ENCODE assay signal across 12 mouse cellular contexts in the genomic region with DNA sequence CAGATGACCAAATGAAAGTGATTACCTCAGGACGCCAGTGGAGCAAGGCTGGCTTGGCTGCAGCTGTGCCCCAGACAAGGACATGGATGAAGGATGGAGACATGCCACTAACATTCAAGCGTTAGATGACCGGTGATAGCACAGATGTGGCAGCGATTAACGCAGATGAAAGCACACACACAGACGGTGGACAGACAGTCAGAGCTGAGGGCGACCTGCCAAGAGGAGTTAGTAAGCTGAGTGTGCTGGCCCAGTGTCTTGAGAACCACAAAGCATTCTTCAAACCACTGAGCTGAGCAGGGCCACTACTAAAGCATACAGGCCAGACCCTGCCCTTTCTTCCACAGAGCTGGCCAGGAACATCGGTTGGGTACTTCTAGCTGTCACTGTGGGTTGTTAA. TPM values are rescaled to one million over a fixed set of nuclear protein-coding genes. Genes with fewer than 3 reads are reported as not detected.
A peak's percentile ranks its signal among the peaks of the same experiment; 100 is the strongest.
DNase-seq lines count a peak whose midpoint lies in the region; ATAC-seq and TF ChIP-seq lines count a peak whose summit lies in the region.
"Had no signal": no experiment of that assay in that cellular context is flagged by ENCODE, and none has a peak within 500 bp of the region (broad histone marks: within the 10 kb centered on the region; RNA-seq: fewer than 3 reads in every experiment).

No protein-coding gene starts in this region.

- TF ChIP-seq CTCF in heart, postnatal 0 days (IDR thresholded peaks at IDR 0.05; ENCODE audit: low read depth), result no peak

- ATAC-seq in heart, postnatal 0 days (ENCODE audit: insufficient read depth, low read depth), result no peak

- DNase-seq in adrenal gland, adult 2 months, result peak; percentile 69
- DNase-seq in adrenal gland, adult 8-10 months, result no peak
- DNase-seq in heart, postnatal 0 days (ENCODE audit: low spot score), result no peak
- DNase-seq in heart, postnatal 14 days, result no peak
- peak; percentile 66 for DNase-seq in 3T3-L1 (ENCODE audit: low read depth, low spot score)
- DNase-seq in cerebellum, postnatal 36 days, result peak; percentile 32 to 44
- no peak for DNase-seq in natural killer cell, adult 2 months (ENCODE audit: low spot score in 2 of 2)
- DNase-seq in thymus, postnatal 4 days, result no peak
- DNase-seq: kidney, postnatal 14 days; liver; lung, postnatal 14 days had no signal

- peaks cover 25% of the 10 kb centered on the region for H3K36me3 ChIP-seq in heart, postnatal 0 days (replicated peaks; ENCODE audit: control insufficient read depth, insufficient read depth, low read length)

- peak overlapping the region; percentile 60 for H3K27ac ChIP-seq in heart, postnatal 0 days (ENCODE audit: low read depth)

- intact Hi-C loops in heart, postnatal 14 days (cut with DNase I), result no loop called here

- H3K9ac ChIP-seq in heart, postnatal 0 days (replicated peaks; ENCODE audit: low read depth, low read length), result no peak overlapping the region

- no peak for TF ChIP-seq EP300 in heart, postnatal 0 days (IDR thresholded peaks at IDR 0.05; ENCODE audit: low read depth)

- no peaks in the 10 kb centered on the region for H3K9me3 ChIP-seq in heart, postnatal 0 days (replicated peaks; ENCODE audit: control insufficient read depth, low read length)

- WGBS in heart, postnatal 0 days, result 69% methylated on average over 8 of the region's 8 CpGs

- no peak overlapping the region for H3K4me3 ChIP-seq in heart, postnatal 0 days (ENCODE audit: low read depth, low read length)
- H3K4me3 ChIP-seq: erythroblast, embryonic 14.5 days had no signal

- peaks cover 21% of the 10 kb centered on the region for H3K4me1 ChIP-seq in heart, postnatal 0 days (ENCODE audit: control insufficient read depth, insufficient read depth)

- H3K27me3 ChIP-seq in heart, postnatal 0 days (ENCODE audit: control insufficient read depth, insufficient read depth, low read length), result no peaks in the 10 kb centered on the region

- H3K4me2 ChIP-seq in heart, postnatal 0 days (ENCODE audit: low read depth, low read length), result no peak overlapping the region

RNA-seq across cellular contexts. Expression of a gene that starts 14.6 kb away (rescaled TPM):
- 10 to 100 TPM; 89.6 to 95.0 TPM for total RNA-seq in adrenal gland, adult 2 months (2021)
- 40.4 and 42.8 TPM in 2 replicates for polyA plus RNA-seq in adrenal gland, adult 2 months (2012; rRNA removed)
- 100 to 1,000 TPM in 2 of 4 experiments, 10 to 100 TPM in 2; 81.3 to 109 (median 95.2) TPM for total RNA-seq in adrenal gland, adult 8-10 months (2022)
- 48.8 and 52.5 TPM in 2 replicates for total RNA-seq in heart, postnatal 0 days (2014; rRNA removed; ENCODE audit: low replicate concordance)
- 56.4 and 56.6 TPM in 2 replicates for polyA plus RNA-seq in heart, postnatal 0 days (2015; fragmentation: Nextera tagmentation; extraction: Ambion mirVana)
- 100 to 1,000 TPM; 181 to 186 TPM for total RNA-seq in heart, postnatal 14 days (2021)

RNA-seq across cellular contexts. Expression of a gene that starts 55.4 kb away (rescaled TPM):
- 10 to 100 TPM in 1 of 2 experiments, 1 to 10 TPM in 1; 6.5 to 10.4 TPM for total RNA-seq in adrenal gland, adult 2 months (2021)
- 3.5 and 5.0 TPM in 2 replicates for polyA plus RNA-seq in adrenal gland, adult 2 months (2012; rRNA removed)
- 10 to 100 TPM in 2 of 4 experiments, 1 to 10 TPM in 2; 8.2 to 17.0 (median 11.1) TPM for total RNA-seq in adrenal gland, adult 8-10 months (2022)
- total RNA-seq in heart, postnatal 0 days (2014; rRNA removed; ENCODE audit: low replicate concordance), result 2.6 and 5.6 TPM in 2 replicates
- 0.57 and 0.71 TPM in 2 replicates for polyA plus RNA-seq in heart, postnatal 0 days (2015; fragmentation: Nextera tagmentation; extraction: Ambion mirVana)
- 1 to 10 TPM; 4.4 to 4.6 TPM for total RNA-seq in heart, postnatal 14 days (2021)
- polyA plus RNA-seq: erythroblast, embryonic 14.5 days had no signal

Comparison
In these comparisons a context has a peak if more than half of its experiments do, and no peak if none do; other contexts are left out.
1. DNase-seq: peak in adrenal gland, adult 2 months (single experiment), 3T3-L1 (single experiment) and cerebellum, postnatal 36 days (2 of 2); none in adrenal gland, adult 8-10 months (single experiment), heart, postnatal 0 days (single experiment), heart, postnatal 14 days (0 of 2), natural killer cell, adult 2 months (0 of 2) and thymus, postnatal 4 days (single experiment).